13 mouse cellular contexts compared by ENCODE assay signal in the genomic region with DNA sequence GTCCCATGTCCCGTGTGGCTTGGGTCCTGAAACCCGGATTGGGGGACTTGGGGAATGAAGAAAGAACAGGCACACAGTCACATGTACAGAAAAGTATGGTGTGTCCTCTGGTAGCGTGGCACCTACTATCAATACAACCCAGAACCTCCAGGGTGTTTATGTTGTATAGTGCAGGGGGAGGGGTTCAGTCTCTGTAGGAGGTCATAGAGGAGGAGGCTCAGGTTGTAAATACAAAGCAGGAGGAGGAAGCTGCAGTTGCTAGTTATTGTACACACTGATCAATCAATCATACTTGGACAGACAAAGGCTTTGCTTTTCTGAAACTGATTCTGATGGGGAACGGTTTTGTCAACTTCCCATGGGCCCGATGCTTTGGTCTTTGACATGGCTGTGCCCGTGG.
"Had no signal": no experiment of that assay in that cellular context is flagged by ENCODE, and none has a peak within 500 bp of the region (broad histone marks: within the 10 kb centered on the region; RNA-seq: fewer than 3 reads in every experiment).

No protein-coding gene starts in this region.

- H3K27me3 ChIP-seq: kidney, embryonic 15.5 days; limb, embryonic 15.5 days; midbrain, embryonic 15.5 days; neural tube, embryonic 13.5 days; stomach, embryonic 15.5 days had no signal

- H3K36me3 ChIP-seq: kidney, embryonic 15.5 days; limb, embryonic 15.5 days; midbrain, embryonic 10.5 days; midbrain, embryonic 15.5 days; neural tube, embryonic 13.5 days; stomach, embryonic 15.5 days had no signal

- H3K4me1 ChIP-seq: kidney, embryonic 15.5 days; limb, embryonic 15.5 days; midbrain, embryonic 10.5 days; midbrain, embryonic 15.5 days; neural tube, embryonic 13.5 days; stomach, embryonic 15.5 days had no signal

- H3K27ac ChIP-seq: kidney, embryonic 15.5 days; limb, embryonic 15.5 days; liver, embryonic 14.5 days; midbrain, embryonic 10.5 days; midbrain, embryonic 15.5 days; neural tube, embryonic 13.5 days; stomach, embryonic 15.5 days had no signal

- H3K4me2 ChIP-seq: kidney, embryonic 15.5 days; limb, embryonic 15.5 days; midbrain, embryonic 15.5 days; neural tube, embryonic 13.5 days; stomach, embryonic 15.5 days had no signal

- H3K9me3 ChIP-seq: kidney, embryonic 15.5 days; limb, embryonic 15.5 days; midbrain, embryonic 10.5 days; midbrain, embryonic 15.5 days; neural tube, embryonic 13.5 days; stomach, embryonic 15.5 days had no signal

- ATAC-seq: midbrain, embryonic 15.5 days had no signal

- DNase-seq: kidney, postnatal 25 days; lung, adult 18-20 months; retina, postnatal 1 day; right cerebral cortex, postnatal 4 days; thymus, adult 2 months; thymus, postnatal 25 days had no signal

- H3K4me3 ChIP-seq: kidney, embryonic 15.5 days; limb, embryonic 15.5 days; midbrain, embryonic 10.5 days; midbrain, embryonic 15.5 days; neural tube, embryonic 13.5 days; stomach, embryonic 15.5 days had no signal

- H3K9ac ChIP-seq: kidney, embryonic 15.5 days; limb, embryonic 15.5 days; liver, embryonic 14.5 days; midbrain, embryonic 15.5 days; neural tube, embryonic 13.5 days; stomach, embryonic 15.5 days had no signal
